Mouse (Mus musculus): ENCODE measurements around the gene Nyap2.

- TF ChIP-seq CTCF (IDR thresholded peaks at IDR 0.05; ENCODE audit: borderline replicate concordance, control insufficient read depth, extremely low read depth, insufficient read depth, low read length, poor library complexity): no peak
- no peak for TF ChIP-seq POLR2A (IDR thresholded peaks at IDR 0.05; ENCODE audit: control insufficient read depth, extremely low read depth, insufficient read depth, low read length, poor library complexity)
These were observed 239.7 kb downstream of the Nyap2 start for GRCm38 (mm10) chr1:81316403-81316994.

Data from thymus, adult 2 months (tissue).